Mouse (Mus musculus) left cerebral cortex, postnatal 14 days (tissue): ENCODE measurements at regions not wholly inside any gene's neighbourhood (a gene's known extent, or its start where the extent isn't known, plus 50 kb on each side); places are given as distances from the start of the nearest gene placed in this dataset.
A peak's percentile ranks its signal among the peaks of the same experiment; 100 is the strongest.

Experiments
- DNase-seq, 2 experiments: peaks; one replicate each; pipeline ENCODE4 v3.0.0; 2021 to 2022; ENCODE audit warnings: low spot score in 2 of 2, mixed read lengths in 1 of 2
- intact Hi-C: fragments of 180-260 bp; cut with DNase I; formaldehyde crosslinking; loops from one replicate; pipeline ENCODE4 v1.15.1; 2025

- intact Hi-C loops, result no loop called here
These were observed 137.1 kb upstream of the Hs6st1 start for GRCm38 (mm10) chr1:35931056-35931455.

GRCm38 (mm10) chr1:35933511-35933910 is 134.7 kb upstream of the Hs6st1 start:
- DNase-seq, result no peak
- intact Hi-C loops, result no loop called here

More at GRCm38 (mm10) chr1:35931056-35931455, 137.1 kb upstream of the Hs6st1 start:
- no peak for DNase-seq

GRCm38 (mm10) chr1:35935099-35935651 is 133.0 kb upstream of the Hs6st1 start:
- intact Hi-C loops, result no loop called here
- peak; percentile 48 to 71 for DNase-seq

- no peak for DNase-seq
- intact Hi-C loops, result no loop called here
These were observed 131.7 kb upstream of the Hs6st1 start for GRCm38 (mm10) chr1:35936362-35937093.

GRCm38 (mm10) chr1:35940236-35940635 is 128.0 kb upstream of the Hs6st1 start:
- no peak for DNase-seq
- intact Hi-C loops, result no loop called here

- DNase-seq, result no peak
- intact Hi-C loops, result no loop called here
These were observed 126.5 kb upstream of the Hs6st1 start for GRCm38 (mm10) chr1:35941642-35942077.

- intact Hi-C loops, result no loop called here
- no peak for DNase-seq
These were observed 126.0 kb upstream of the Hs6st1 start for GRCm38 (mm10) chr1:35942222-35942621.

GRCm38 (mm10) chr1:35943800-35944199 is 124.4 kb upstream of the Hs6st1 start:
- no peak for DNase-seq
- intact Hi-C loops, result no loop called here

GRCm38 (mm10) chr1:35944376-35944775 is 123.8 kb upstream of the Hs6st1 start:
- no peak for DNase-seq
- intact Hi-C loops, result no loop called here

GRCm38 (mm10) chr1:35944849-35945248 is 123.4 kb upstream of the Hs6st1 start:
- no peak for DNase-seq
- intact Hi-C loops, result no loop called here

- intact Hi-C loops, result no loop called here
- DNase-seq, result no peak
These were observed 122.6 kb upstream of the Hs6st1 start for GRCm38 (mm10) chr1:35945596-35945995.

GRCm38 (mm10) chr1:35948104-35948503 is 120.1 kb upstream of the Hs6st1 start:
- intact Hi-C loops, result no loop called here

GRCm38 (mm10) chr1:35951082-35951481 is 117.1 kb upstream of the Hs6st1 start:
- intact Hi-C loops, result no loop called here

More at GRCm38 (mm10) chr1:35948104-35948503, 120.1 kb upstream of the Hs6st1 start:
- DNase-seq, result no peak

GRCm38 (mm10) chr1:35953721-35954120 is 114.5 kb upstream of the Hs6st1 start:
- DNase-seq, result no peak

More at GRCm38 (mm10) chr1:35951082-35951481, 117.1 kb upstream of the Hs6st1 start:
- DNase-seq, result peak; percentile 37 to 53

GRCm38 (mm10) chr1:35957425-35958372 is 110.5 kb upstream of the Hs6st1 start:
- intact Hi-C loops, result no loop called here
- DNase-seq, result no peak

More at GRCm38 (mm10) chr1:35953721-35954120, 114.5 kb upstream of the Hs6st1 start:
- intact Hi-C loops, result no loop called here

- intact Hi-C loops, result no loop called here
- DNase-seq, result no peak
These were observed 108.5 kb upstream of the Hs6st1 start for GRCm38 (mm10) chr1:35959729-35960128.

GRCm38 (mm10) chr1:35960844-35961243 is 107.4 kb upstream of the Hs6st1 start:
- no peak for DNase-seq
- intact Hi-C loops, result no loop called here

GRCm38 (mm10) chr1:35961923-35962322 is 106.3 kb upstream of the Hs6st1 start:
- intact Hi-C loops, result no loop called here
- DNase-seq, result no peak

GRCm38 (mm10) chr1:35968489-35968888 is 99.7 kb upstream of the Hs6st1 start:
- DNase-seq, result no peak

More at GRCm38 (mm10) chr1:35968489-35968888, 99.7 kb upstream of the Hs6st1 start:
- intact Hi-C loops, result no loop called here
